Mouse (Mus musculus): ENCODE results near the gene Cd2bp2.

GRCm38 (mm10) chr7:127166501-127166900 is 29.3 kb downstream of the Cd2bp2 start:
- TF ChIP-seq RAD21 (IDR thresholded peaks at IDR 0.05; ENCODE audit: low read depth, low read length) (no peak), POLR2A (IDR thresholded peaks at IDR 0.05; ENCODE audit: control insufficient read depth in 1 of 2, insufficient read depth in 1 of 2, low read depth in 1 of 2, low read length in 2 of 2, poor library complexity in 1 of 2) (no peak), CTCF (IDR thresholded peaks at IDR 0.05 in 2 of 3, conservative IDR thresholded peaks at IDR 0.05 in 1 of 3; ENCODE audit: control insufficient read depth in 1 of 3, insufficient read depth in 1 of 3, low read depth in 2 of 3, low read length in 3 of 3, poor library complexity in 1 of 3, severe bottlenecking in 1 of 3) (no peak), ZKSCAN1 (IDR thresholded peaks at IDR 0.05; ENCODE audit: low read depth, low read length) (no peak), GATA1 (IDR thresholded peaks at IDR 0.05; ENCODE audit: low read depth, low read length) (peak; percentile 67), MAFK (IDR thresholded peaks at IDR 0.05; ENCODE audit: borderline replicate concordance, low read depth, low read length) (no peak), ELF1 (IDR thresholded peaks at IDR 0.05; ENCODE audit: low read depth, low read length) (no peak; the same call in 1 of the 2 replicates), MXI1 (IDR thresholded peaks at IDR 0.05; ENCODE audit: low read depth, low read length) (peak; percentile 16; the same call in 1 of the 2 replicates), POLR2AphosphoS5 (IDR thresholded peaks at IDR 0.05; ENCODE audit: borderline replicate concordance, low read depth, low read length) (no peak), BHLHE40 (IDR thresholded peaks at IDR 0.05; ENCODE audit: borderline replicate concordance, low read depth, low read length) (no peak)

Measured in MEL (cell line).